26 mouse cellular contexts compared by ENCODE assay signal in the genomic region with DNA sequence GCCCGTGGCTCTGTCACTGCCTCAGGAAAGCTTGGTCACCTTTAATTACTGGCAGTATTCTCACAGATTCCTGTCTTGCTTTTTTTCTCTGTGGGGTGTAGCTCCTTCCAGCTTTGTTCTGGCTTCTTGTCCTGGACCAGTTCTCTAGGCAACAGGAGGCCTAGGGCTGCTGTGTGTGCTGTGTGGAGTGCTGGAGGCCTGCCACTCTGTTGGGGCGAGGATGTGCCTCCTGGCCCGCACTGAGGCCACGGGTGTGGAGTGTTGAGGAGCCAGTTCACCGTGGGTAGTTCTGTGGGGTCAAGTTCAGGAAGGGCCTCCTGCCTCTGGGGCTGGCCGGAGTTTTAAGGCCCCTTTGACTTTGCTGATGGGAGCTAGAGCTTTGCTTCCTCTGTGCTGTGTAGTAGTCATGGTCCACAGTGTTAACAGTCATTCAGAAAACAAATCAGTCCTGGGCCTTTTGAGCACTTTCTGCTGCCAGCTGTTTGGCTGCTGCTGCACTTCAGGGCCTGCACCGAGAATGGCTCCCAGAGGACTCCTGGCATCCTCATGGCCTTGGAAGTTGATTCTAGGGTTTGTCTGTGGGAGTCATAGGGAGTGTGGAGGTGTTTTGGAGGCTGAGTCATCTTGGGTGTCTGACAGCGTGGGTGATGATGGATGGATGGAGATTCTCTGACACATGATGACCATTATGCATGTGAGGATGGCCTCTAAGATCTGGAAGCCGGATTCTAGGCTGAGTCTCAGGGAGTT. TPM values are rescaled to one million over a fixed set of nuclear protein-coding genes. Genes with fewer than 3 reads are reported as not detected.
A peak's percentile ranks its signal among the peaks of the same experiment; 100 is the strongest.
DNase-seq lines count a peak whose midpoint lies in the region; ATAC-seq and TF ChIP-seq lines count a peak whose summit lies in the region.
"Had no signal": no experiment of that assay in that cellular context is flagged by ENCODE, and none has a peak within 500 bp of the region (broad histone marks: within the 10 kb centered on the region; RNA-seq: fewer than 3 reads in every experiment).

No protein-coding gene starts in this region.

- WGBS in hindbrain, embryonic 13.5 days: 84% methylated on average over 9 of the region's 9 CpGs
- 81% methylated on average over 9 of the region's 9 CpGs for WGBS in hindbrain, embryonic 14.5 days

- no peaks in the 10 kb centered on the region for H3K9me3 ChIP-seq in hindbrain, embryonic 13.5 days
- no peaks in the 10 kb centered on the region for H3K9me3 ChIP-seq in hindbrain, embryonic 14.5 days (ENCODE audit: control insufficient read depth, low read length)
- H3K9me3 ChIP-seq: embryonic facial prominence, embryonic 15.5 days; heart, embryonic 12.5 days; liver, embryonic 15.5 days; midbrain, embryonic 13.5 days; neural tube, embryonic 13.5 days had no signal

- H3K4me3 ChIP-seq in hindbrain, embryonic 13.5 days: no peak overlapping the region
- H3K4me3 ChIP-seq in hindbrain, embryonic 14.5 days (replicated peaks; ENCODE audit: low read length): no peak overlapping the region
- H3K4me3 ChIP-seq: embryonic facial prominence, embryonic 15.5 days; heart, embryonic 12.5 days; liver, embryonic 15.5 days; midbrain, embryonic 13.5 days; neural tube, embryonic 13.5 days had no signal

- CTCF ChIA-PET in Patski (lab: Charles Lee): interaction anchor here (0.9 to 1.4 kb wide), 2 partner anchors 11 to 12 kb away, joined by 3 to 4 read pairs; no protein-coding TSS in a partner anchor

- POLR2A ChIA-PET in Patski (lab: Charles Lee): interaction anchor here (0.7 kb wide), 1 partner anchor 11 kb away, joined by 4 read pairs; no protein-coding TSS in a partner anchor

- H3K36me3 ChIP-seq in hindbrain, embryonic 13.5 days: peaks cover 71% of the 10 kb centered on the region
- H3K36me3 ChIP-seq in hindbrain, embryonic 14.5 days (replicated peaks; ENCODE audit: control insufficient read depth, insufficient read depth): peaks cover 77% of the 10 kb centered on the region

- no peak overlapping the region for H3K4me2 ChIP-seq in hindbrain, embryonic 13.5 days
- H3K4me2 ChIP-seq in hindbrain, embryonic 14.5 days (replicated peaks): no peak overlapping the region
- H3K4me2 ChIP-seq: embryonic facial prominence, embryonic 15.5 days; heart, embryonic 12.5 days; liver, embryonic 15.5 days; midbrain, embryonic 13.5 days; neural tube, embryonic 13.5 days had no signal

- no peak for ATAC-seq in hindbrain, embryonic 13.5 days (ENCODE audit: low FRiP score)
- no peak for ATAC-seq in hindbrain, embryonic 14.5 days (ENCODE audit: low FRiP score)
- no peak for ATAC-seq in Patski
- ATAC-seq: midbrain, embryonic 13.5 days had no signal

- no peak overlapping the region for H3K9ac ChIP-seq in hindbrain, embryonic 13.5 days
- H3K9ac ChIP-seq in hindbrain, embryonic 14.5 days: no peak overlapping the region
- H3K9ac ChIP-seq: embryonic facial prominence, embryonic 15.5 days; heart, embryonic 12.5 days; liver, embryonic 15.5 days; midbrain, embryonic 13.5 days; neural tube, embryonic 13.5 days had no signal

- H3K27ac ChIP-seq in hindbrain, embryonic 13.5 days: peak overlapping the region; percentile 40; the same call in 1 of the 2 replicates
- no peak overlapping the region for H3K27ac ChIP-seq in hindbrain, embryonic 14.5 days
- H3K27ac ChIP-seq: embryonic facial prominence, embryonic 15.5 days; liver, embryonic 15.5 days; midbrain, embryonic 13.5 days; neural tube, embryonic 13.5 days had no signal

- H3K4me1 ChIP-seq in hindbrain, embryonic 13.5 days (replicated peaks): peaks cover 9% of the 10 kb centered on the region; the same call in 1 of the 2 replicates
- no peaks in the 10 kb centered on the region for H3K4me1 ChIP-seq in hindbrain, embryonic 14.5 days (replicated peaks; ENCODE audit: control insufficient read depth, insufficient read depth, low read length)
- H3K4me1 ChIP-seq: liver, embryonic 15.5 days; midbrain, embryonic 13.5 days had no signal

- in situ Hi-C loops in Patski (cut with MboI; ENCODE audit: low pct_unique_long_range_greater_than_20kb): loop anchor here (5.0 kb wide), 2 partner anchors 67 to 157 kb away; no protein-coding TSS in a partner anchor

- TF ChIP-seq CTCF in Patski (IDR thresholded peaks at IDR 0.05): no peak

- H3K27me3 ChIP-seq in hindbrain, embryonic 13.5 days: no peaks in the 10 kb centered on the region
- H3K27me3 ChIP-seq in hindbrain, embryonic 14.5 days (ENCODE audit: control insufficient read depth, insufficient read depth, low read length): no peaks in the 10 kb centered on the region
- no peaks in the 10 kb centered on the region for H3K27me3 ChIP-seq in Patski
- H3K27me3 ChIP-seq: embryonic facial prominence, embryonic 15.5 days; heart, embryonic 12.5 days; liver, embryonic 15.5 days; midbrain, embryonic 13.5 days; neural tube, embryonic 13.5 days had no signal

- DNase-seq in adrenal gland, adult 18-20 months (ENCODE audit: low spot score in 2 of 2): peak; percentile 35 to 36
- no peak for DNase-seq in adrenal gland, postnatal 4 days (ENCODE audit: low spot score in 2 of 2)
- DNase-seq in hindbrain, embryonic 14.5 days (ENCODE audit: low spot score): no peak
- peak; percentile 84 for DNase-seq in Patski (ENCODE audit: low read depth, low spot score)
- peak; percentile 75 for DNase-seq in fibroblast of lung, adult 2 months (ENCODE audit: low read depth)
- no peak for DNase-seq in ovary, postnatal 36 days (ENCODE audit: low spot score)
- no peak for DNase-seq in thymus, postnatal 10 days (ENCODE audit: low spot score in 2 of 2)
- DNase-seq: cerebellum, adult 11 months; cerebellum, postnatal 25 days; embryo, embryonic 11 days; kidney, adult 11 months; thymus, postnatal 4 days had no signal

RNA-seq across cellular contexts. Expression of gene Banp, which starts 41.1 kb away (rescaled TPM):
- 10 to 100 TPM; 44.8 to 48.9 TPM for total RNA-seq in adrenal gland, adult 18-20 months (2021)
- 10 to 100 TPM; 14.0 to 15.7 TPM for total RNA-seq in adrenal gland, postnatal 4 days (2021)
- 50.3 and 59.0 TPM in 2 replicates for polyA plus RNA-seq in hindbrain, embryonic 13.5 days (2015; fragmentation: Nextera tagmentation; extraction: Ambion mirVana)
- 37.8 and 50.5 TPM in 2 replicates for polyA plus RNA-seq in hindbrain, embryonic 14.5 days (2014; fragmentation: Nextera tagmentation; extraction: Ambion mirVana)
- polyA plus RNA-seq in Patski (2021): 45.2 TPM

RNA-seq across cellular contexts. Expression of gene Car5a, which starts 46.0 kb away (rescaled TPM):
- not detected for total RNA-seq in adrenal gland, adult 18-20 months (2021)
- under 1 TPM in 1 of 2 experiments, not detected in 1; 0.76 TPM for total RNA-seq in adrenal gland, postnatal 4 days (2021)
- polyA plus RNA-seq in hindbrain, embryonic 13.5 days (2015; fragmentation: Nextera tagmentation; extraction: Ambion mirVana): 0.19 and 0.43 TPM in 2 replicates
- not detected in 2 replicates for polyA plus RNA-seq in hindbrain, embryonic 14.5 days (2014; fragmentation: Nextera tagmentation; extraction: Ambion mirVana)
- not detected for polyA plus RNA-seq in Patski (2021)
- total RNA-seq: gastrocnemius, adult 8-10 months; heart, postnatal 25 days; left cerebral cortex, postnatal 25 days; megakaryocyte progenitor cell, adult 5-6 weeks had no signal
- polyA plus RNA-seq: forebrain, embryonic 11.5 days; heart, embryonic 12.5 days; kidney, embryonic 16.5 days; limb, embryonic 14.5 days; lung, embryonic 16.5 days had no signal

Comparison
In these comparisons a context has a peak if more than half of its experiments do, and no peak if none do; other contexts are left out.
1. DNase-seq: peak in adrenal gland, adult 18-20 months (2 of 2), Patski (single experiment) and fibroblast of lung, adult 2 months (single experiment); none in adrenal gland, postnatal 4 days (0 of 2), hindbrain, embryonic 14.5 days (single experiment), ovary, postnatal 36 days (single experiment) and thymus, postnatal 10 days (0 of 2).